Mouse (Mus musculus) hindbrain, embryonic 12.5 days (tissue): ENCODE results near the gene Serpina3m. TPM values are rescaled to one million over a fixed set of nuclear protein-coding genes. Genes with fewer than 3 reads are reported as not detected.

Experiments used
- ATAC-seq: fragments of 200-750 bp; cut with Nextera tagmentation; 2 replicates; pipeline ENCODE4 v1.8.0; 2017; ENCODE audit warnings: moderate TSS enrichment; ENCODE audit not compliant: low FRiP score
- H3K27ac ChIP-seq: fragments of 300-500 bp; sonication (generic); 2 replicates; pipeline ENCODE4 v1.5.1; 2016; ENCODE audit warnings: mild to moderate bottlenecking
- H3K27me3 ChIP-seq: fragments of 300-500 bp; sonication (generic); 2 replicates; pipeline ENCODE4 v1.6.1; 2016; ENCODE audit warnings: mild to moderate bottlenecking
- H3K36me3 ChIP-seq: fragments of 300-500 bp; sonication (generic); 2 replicates; pipeline ENCODE4 v1.6.1; 2016; ENCODE audit warnings: mild to moderate bottlenecking
- H3K4me1 ChIP-seq: fragments of 300-500 bp; sonication (generic); 2 replicates; pipeline ENCODE4 v1.6.1; 2016
- H3K4me2 ChIP-seq: fragments of 300-500 bp; sonication (generic); replicated peaks from 2 replicates; pipeline ENCODE4 v1.6.1; 2016; ENCODE audit warnings: mild to moderate bottlenecking
- H3K4me3 ChIP-seq: fragments of 300-500 bp; sonication (generic); 2 replicates; pipeline ENCODE4 v1.5.1; 2016; ENCODE audit warnings: mild to moderate bottlenecking
- H3K9ac ChIP-seq: fragments of 300-500 bp; sonication (generic); 2 replicates; pipeline ENCODE4 v1.6.1; 2016; ENCODE audit warnings: mild to moderate bottlenecking, moderate library complexity
- H3K9me3 ChIP-seq: fragments of 300-500 bp; sonication (generic); replicated peaks from 2 replicates; pipeline ENCODE4 v1.6.1; 2016; ENCODE audit warnings: mild to moderate bottlenecking
- WGBS: fragments of 180-500 bp; shearing (Covaris S2); methylation state at CpG from one replicate; pipeline ENCODE4 v1.1.7; 2016; 5-methylcytosine and 5-hydroxymethylcytosine counted together
- polyA plus RNA-seq: library from polyadenylated mRNA; unstranded; fragments of >200 nt; fragmentation: Nextera tagmentation; extraction: Ambion mirVana; gene quantifications from 2 replicates; pipeline ENCODE4 v1.2.1, GENCODE M21; 2016

The Serpina3m gene
- polyA plus RNA-seq, 1 experiment from 2014 or later = not detected

DNA sequence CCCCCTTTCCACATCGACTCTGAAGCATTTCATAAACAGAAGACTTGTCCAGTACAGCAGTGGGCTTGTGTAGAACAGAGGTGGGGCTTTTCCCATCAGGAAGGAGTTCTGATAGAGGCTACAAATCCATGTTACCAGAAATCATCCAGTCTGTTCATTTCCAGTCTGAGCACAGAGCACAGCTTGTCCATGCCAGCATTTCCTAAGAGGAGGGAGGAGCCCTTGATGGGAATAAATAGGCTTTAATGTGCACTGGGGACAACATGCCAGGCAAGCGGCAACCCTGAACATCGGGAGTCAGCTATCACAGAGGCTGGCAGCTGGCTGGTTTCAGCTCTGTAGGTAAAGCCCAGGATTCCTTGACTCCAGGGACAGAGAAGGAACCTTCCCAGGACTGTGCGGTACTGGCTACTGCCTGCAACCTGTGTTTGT is 68.2 kb downstream of the Serpina3m start, which contains the start of gene Serpina3n:
TSS of gene Serpina3n (plus strand) at position 276 of the 432 bp plus-strand sequence.
- H3K9me3 ChIP-seq = no peaks in the 10 kb centered on the region
- no peaks in the 10 kb centered on the region for H3K36me3 ChIP-seq
- H3K4me2 ChIP-seq = no peak within 1 kb of the TSS
- H3K4me3 ChIP-seq = no peak within 1 kb of the TSS
- WGBS = 69% methylated on average over 4 of the region's 4 CpGs
- H3K9ac ChIP-seq = no peak within 1 kb of the TSS
- ATAC-seq = no peak
- H3K27ac ChIP-seq = no peak within 1 kb of the TSS
- H3K4me1 ChIP-seq = no peaks in the 10 kb centered on the region
- H3K27me3 ChIP-seq = no peaks in the 10 kb centered on the region

DNA sequence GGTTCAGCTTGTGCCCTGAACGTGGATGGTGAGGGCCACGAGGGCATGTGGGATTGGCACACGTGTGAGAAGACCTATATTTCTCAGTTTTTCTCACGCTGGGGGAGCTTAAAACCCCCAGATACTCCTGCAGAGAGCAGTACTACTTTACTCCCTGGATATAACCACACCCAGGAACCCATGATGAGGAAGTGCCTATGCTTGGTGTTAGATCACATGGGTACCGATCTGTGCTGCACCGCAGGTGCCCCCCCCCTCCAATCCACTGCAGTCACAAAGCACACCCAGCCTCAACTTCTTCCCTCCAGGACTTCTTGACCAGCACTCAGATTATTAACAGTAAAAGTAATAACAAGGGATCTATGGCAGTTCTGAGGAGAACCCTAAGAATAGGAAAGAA is 74.2 kb downstream of the Serpina3m start:
- Histone ChIP-seq H3K27me3 (no peaks in the 10 kb centered on the region), H3K4me3 (no peak overlapping the region), H3K4me1 (no peaks in the 10 kb centered on the region), H3K27ac (no peak overlapping the region), H3K9ac (no peak overlapping the region), H3K36me3 (no peaks in the 10 kb centered on the region), H3K4me2 (no peak overlapping the region), H3K9me3 (no peaks in the 10 kb centered on the region)
- WGBS = 89% methylated on average over 6 of the region's 6 CpGs
- no peak for ATAC-seq

DNA sequence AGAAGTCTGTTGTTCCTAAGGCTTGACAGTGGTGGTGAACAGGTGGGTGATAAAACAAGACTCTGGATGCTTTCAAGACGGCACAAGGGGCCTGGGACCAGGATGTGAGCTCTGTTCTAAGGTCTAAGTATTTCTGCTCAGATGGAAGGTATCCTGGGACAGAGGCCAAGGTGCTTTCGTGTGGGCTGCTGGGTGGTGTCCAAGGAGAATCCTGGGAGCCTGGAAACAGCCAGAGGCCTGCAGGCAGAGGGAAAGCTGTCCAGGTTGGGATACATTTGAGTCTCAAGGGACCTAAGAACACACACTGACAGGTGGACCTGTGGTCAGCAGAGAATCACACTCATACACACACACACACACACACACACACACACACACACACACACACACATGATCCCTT is 76.3 kb downstream of the Serpina3m start:
- no peak overlapping the region for H3K9ac ChIP-seq

DNA sequence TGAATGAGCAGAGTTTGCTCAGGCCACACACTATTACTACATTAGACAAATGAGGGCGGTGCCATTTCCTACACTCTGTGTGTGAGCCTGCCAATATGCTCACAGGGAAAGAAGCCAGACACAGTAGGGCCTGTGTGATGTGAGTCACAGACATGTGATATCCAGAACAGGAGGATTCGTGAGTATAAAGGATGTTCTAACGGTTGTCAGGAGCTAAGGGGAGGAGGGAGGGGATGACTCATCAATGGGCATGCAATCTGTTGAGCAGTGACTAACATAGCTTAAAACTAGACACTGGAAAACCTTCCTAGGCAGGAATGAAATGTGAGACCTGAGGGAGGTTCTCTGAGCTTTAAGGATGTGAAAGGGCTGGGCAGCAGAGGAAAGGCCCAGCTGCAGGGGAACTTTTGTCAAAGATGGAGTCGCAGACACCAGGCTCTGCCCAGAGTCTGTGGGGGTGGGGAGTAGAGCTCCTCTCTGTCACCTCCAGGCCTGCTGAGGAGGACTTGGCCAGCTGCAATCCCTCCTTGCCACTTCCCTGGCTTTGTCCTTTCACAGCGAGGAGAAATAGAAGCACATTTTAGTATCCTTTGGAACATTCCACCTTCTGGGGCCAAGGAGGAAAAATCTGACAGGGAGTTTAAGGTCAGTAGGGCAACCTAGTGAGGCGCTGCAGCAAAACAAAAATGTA is 77.5 kb downstream of the Serpina3m start:
- Histone ChIP-seq H3K9ac (no peak overlapping the region), H3K4me3 (no peak overlapping the region), H3K4me2 (no peak overlapping the region), H3K36me3 (no peaks in the 10 kb centered on the region), H3K9me3 (no peaks in the 10 kb centered on the region), H3K27me3 (no peaks in the 10 kb centered on the region; the same call in 1 of the 2 replicates), H3K27ac (no peak overlapping the region), H3K4me1 (0 out of 2 replicates have a peak, but pooled peaks cover 5% of the 10 kb centered on the region)
- ATAC-seq = no peak
- 51% methylated on average over 6 of the region's 6 CpGs for WGBS

More for the DNA sequence above, 76.3 kb downstream of the Serpina3m start:
- Histone ChIP-seq H3K4me2 (no peak overlapping the region), H3K36me3 (no peaks in the 10 kb centered on the region), H3K9me3 (no peaks in the 10 kb centered on the region), H3K4me1 (0 out of 2 replicates have a peak, but pooled peaks cover 5% of the 10 kb centered on the region), H3K27me3 (no peaks in the 10 kb centered on the region), H3K27ac (no peak overlapping the region), H3K4me3 (no peak overlapping the region)
- no peak for ATAC-seq
- WGBS = 76% methylated on average over 2 of the region's 2 CpGs

DNA sequence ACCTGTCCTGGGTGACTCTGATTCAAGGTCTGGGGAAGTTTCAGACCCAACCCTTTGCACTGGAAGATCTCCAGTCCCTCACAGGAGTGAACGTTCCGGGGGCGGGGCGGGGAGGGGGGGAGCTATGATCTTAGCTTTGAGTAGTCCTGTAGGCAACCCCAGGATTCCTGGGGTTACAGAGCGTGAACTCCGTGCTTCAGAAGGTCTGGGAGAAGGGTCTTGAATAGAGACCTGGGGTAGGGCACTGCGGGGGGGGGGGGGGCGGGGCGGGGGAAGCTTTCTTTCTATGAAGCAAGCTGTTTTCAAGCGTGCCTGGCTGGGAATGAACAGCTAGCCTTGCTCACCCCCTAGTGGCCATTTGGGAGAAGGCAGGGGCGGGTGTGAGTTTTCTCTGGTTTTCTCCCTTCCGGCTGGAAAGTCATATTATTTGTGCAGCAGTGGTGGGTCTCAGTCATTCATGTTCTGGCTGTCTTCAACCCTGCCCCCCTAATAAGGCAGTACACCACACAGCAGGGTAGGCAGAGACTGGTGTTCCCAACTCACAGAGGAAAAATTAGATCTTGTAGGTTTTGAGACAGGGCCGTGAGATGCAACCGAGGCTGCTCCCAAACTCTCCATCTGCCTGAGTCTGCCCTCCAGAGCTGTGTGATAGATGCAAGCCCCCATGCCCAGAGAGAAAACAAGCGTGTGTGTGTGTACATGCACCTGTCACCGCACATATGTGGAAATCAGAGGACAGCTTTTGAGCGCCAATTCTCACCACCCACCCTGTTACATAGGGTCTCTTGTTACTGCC is 80.3 kb downstream of the Serpina3m start:
- Histone ChIP-seq H3K4me2 (peak overlapping the region; percentile 50), H3K27me3 (no peaks in the 10 kb centered on the region; the same call in 1 of the 2 replicates), H3K9me3 (no peaks in the 10 kb centered on the region), H3K4me3 (peak overlapping the region; percentile 18), H3K9ac (peak overlapping the region; percentile 32; the same call in 1 of the 2 replicates), H3K27ac (no peak overlapping the region), H3K36me3 (no peaks in the 10 kb centered on the region), H3K4me1 (0 out of 2 replicates have a peak, but pooled peaks cover 5% of the 10 kb centered on the region)
- 16% methylated on average over 15 of the region's 17 CpGs for WGBS
- ATAC-seq = peak; percentile 78

DNA sequence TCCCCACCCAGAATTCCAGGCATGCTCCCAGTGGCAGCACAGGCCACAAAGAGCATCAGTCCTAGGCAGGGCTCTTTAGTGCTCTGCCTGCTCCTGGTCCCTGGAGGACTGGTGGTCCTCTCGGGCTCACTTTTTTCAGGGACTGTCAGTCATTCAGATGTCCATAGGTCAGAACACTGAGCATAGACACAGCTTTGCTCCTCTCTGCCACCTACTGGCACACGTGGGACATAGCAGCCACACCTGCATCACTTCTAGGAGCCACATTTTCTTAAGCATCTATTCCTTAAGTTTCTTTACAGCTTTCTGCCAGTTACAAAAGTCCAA is 80.8 kb downstream of the Serpina3m start:
- Histone ChIP-seq H3K27ac (no peak overlapping the region), H3K4me2 (no peak overlapping the region), H3K4me3 (no peak overlapping the region), H3K27me3 (no peaks in the 10 kb centered on the region; the same call in 1 of the 2 replicates), H3K9ac (no peak overlapping the region), H3K9me3 (no peaks in the 10 kb centered on the region), H3K36me3 (no peaks in the 10 kb centered on the region), H3K4me1 (0 out of 2 replicates have a peak, but pooled peaks cover 5% of the 10 kb centered on the region)
- peak; percentile 15; the same call in 1 of the 2 replicates for ATAC-seq
- 9% methylated on average over 2 of the region's 2 CpGs for WGBS

DNA sequence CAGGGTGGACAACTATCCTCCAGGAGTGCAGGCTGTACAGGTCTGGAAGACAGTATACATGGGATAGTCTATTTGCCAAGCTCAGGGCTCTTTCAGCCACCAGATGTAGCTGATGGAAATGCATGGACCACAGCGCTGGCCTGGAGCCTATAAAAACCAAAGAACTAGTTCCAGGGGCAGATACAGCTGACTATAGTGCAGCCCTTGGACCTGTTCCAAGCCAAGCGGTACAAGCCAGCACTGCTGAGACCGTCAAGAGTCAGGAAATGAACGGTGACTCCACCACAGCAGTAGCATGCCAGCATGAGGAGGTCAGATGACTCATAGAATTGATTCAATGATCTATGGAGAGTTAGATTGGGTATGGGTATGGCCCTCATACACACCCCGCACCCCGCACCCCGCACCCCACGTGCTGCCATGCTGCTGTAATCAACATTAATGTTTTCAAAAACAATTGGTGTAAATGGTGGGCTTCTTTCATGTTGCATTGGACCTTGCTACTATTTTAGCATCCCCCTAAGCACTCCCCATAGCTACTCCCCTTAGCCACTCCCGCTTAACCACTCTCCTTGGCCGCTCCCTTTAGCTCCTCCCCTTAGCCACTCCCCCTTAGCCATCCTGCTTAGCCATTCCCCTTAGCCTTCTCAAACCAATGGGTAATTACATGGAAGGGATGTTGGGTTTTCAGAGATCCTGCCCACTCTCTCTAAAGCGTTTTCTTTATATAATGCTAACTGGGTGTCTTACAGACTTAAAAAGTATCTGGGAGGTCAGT is 84.5 kb downstream of the Serpina3m start:
- Histone ChIP-seq H3K9me3 (no peaks in the 10 kb centered on the region), H3K4me1 (0 out of 2 replicates have a peak, but pooled peaks cover 5% of the 10 kb centered on the region), H3K36me3 (no peaks in the 10 kb centered on the region), H3K4me3 (no peak overlapping the region), H3K4me2 (no peak overlapping the region), H3K27ac (no peak overlapping the region), H3K27me3 (peaks cover 6% of the 10 kb centered on the region), H3K9ac (no peak overlapping the region)
- no peak for ATAC-seq
- 72% methylated on average over 11 of the region's 11 CpGs for WGBS

DNA sequence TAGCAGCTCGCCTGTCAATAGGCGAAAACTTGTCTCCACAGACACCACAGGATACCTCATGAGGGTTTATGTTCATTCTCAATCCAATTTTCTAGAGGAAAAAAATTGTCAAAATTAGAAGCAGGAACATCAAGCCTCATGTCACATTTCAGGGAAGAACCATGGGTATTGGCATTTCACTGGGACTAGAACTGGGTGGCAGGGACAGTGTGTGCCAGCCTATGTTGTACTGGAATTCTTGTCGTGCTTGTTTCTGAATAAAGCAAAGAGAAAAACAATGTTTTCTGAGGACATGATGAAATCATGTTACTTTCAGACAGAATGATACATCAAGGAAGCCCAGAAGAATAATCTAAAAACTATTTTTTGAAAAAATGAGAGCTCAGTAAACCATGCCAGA is 87.3 kb downstream of the Serpina3m start:
- no peaks in the 10 kb centered on the region for H3K36me3 ChIP-seq
- no peak overlapping the region for H3K27ac ChIP-seq
- no peak overlapping the region for H3K9ac ChIP-seq
- no peaks in the 10 kb centered on the region for H3K4me1 ChIP-seq
- no peak for ATAC-seq
- peaks cover 6% of the 10 kb centered on the region for H3K27me3 ChIP-seq
- WGBS = 92% methylated on average over 3 of the region's 3 CpGs
- H3K9me3 ChIP-seq = no peaks in the 10 kb centered on the region
- H3K4me2 ChIP-seq = no peak overlapping the region
- H3K4me3 ChIP-seq = no peak overlapping the region

DNA sequence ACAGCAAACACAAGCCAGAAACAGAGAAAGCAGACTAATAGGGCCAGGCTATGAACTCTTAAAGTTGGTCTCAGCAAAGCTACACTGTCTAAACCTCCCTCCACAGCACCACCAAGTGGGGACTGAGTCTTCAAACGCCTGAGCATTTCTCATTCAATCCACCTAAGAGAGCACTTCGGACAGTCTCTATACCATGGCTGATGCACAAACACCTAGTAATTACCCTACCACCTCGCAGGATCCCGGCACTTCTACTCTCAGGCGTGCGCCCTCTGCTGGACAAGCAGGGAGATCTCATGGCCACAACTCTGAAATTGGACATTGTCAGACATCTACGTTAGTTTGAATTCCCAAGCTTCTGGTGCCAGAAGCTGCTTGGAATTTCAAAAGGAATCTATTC is 88.6 kb downstream of the Serpina3m start:
- Histone ChIP-seq H3K9ac (no peak overlapping the region), H3K9me3 (no peaks in the 10 kb centered on the region), H3K36me3 (no peaks in the 10 kb centered on the region), H3K27me3 (peaks cover 6% of the 10 kb centered on the region; the same call in 1 of the 2 replicates), H3K4me1 (no peaks in the 10 kb centered on the region), H3K4me3 (no peak overlapping the region), H3K27ac (no peak overlapping the region), H3K4me2 (no peak overlapping the region)
- 0 out of 2 replicates have a peak, but pooled peaks have one; percentile 27 for ATAC-seq
- WGBS = 7% methylated on average over 7 of the region's 7 CpGs

DNA sequence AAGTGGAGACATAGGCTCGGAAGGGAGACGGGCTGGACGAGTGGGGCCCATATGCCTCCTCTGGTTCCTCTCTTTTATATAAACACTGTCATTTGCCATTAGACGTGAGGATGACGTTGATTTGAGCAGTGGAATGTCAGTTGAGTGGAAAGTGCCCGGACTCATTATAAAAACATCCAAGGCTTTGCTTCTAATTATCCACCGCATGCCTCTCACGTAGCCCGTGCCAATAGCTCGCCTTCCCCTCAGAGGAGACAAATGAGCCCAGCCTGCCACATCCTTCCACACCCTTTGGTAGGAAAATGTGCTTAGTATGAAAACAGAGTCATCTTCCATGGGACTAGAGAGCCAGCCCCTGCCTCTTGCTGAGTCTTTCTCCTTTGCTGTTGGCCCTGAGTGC is 93.1 kb downstream of the Serpina3m start:
- no peak overlapping the region for H3K4me3 ChIP-seq
- H3K9ac ChIP-seq = no peak overlapping the region
- no peaks in the 10 kb centered on the region for H3K36me3 ChIP-seq
- H3K4me1 ChIP-seq = peaks cover 9% of the 10 kb centered on the region; the same call in 1 of the 2 replicates
- 56% methylated on average over 10 of the region's 10 CpGs for WGBS
- 0 out of 2 replicates have a peak, but pooled peaks have one; percentile 7 for ATAC-seq
- H3K27me3 ChIP-seq = no peaks in the 10 kb centered on the region
- H3K4me2 ChIP-seq = no peak overlapping the region
- H3K9me3 ChIP-seq = no peaks in the 10 kb centered on the region
- H3K27ac ChIP-seq = no peak overlapping the region

DNA sequence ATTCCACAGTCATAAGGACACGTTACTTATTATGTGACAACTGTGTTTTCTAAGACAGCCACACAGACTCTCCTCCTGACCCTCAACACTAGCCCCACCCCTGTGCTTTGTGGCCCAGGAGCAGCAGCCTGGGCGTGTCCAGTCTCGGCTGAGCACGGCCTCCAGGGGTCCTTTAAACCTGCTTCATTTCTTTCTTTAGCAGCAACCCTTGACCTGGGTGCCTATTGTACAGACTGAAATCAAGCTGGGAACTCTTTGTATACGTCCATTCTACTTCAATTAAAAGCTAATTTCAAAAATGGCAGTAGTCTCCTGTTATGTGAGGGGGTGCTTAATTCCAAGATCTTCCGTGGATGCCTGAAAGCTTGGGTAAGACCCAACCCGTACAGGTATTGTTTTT is 94.9 kb downstream of the Serpina3m start:
- Histone ChIP-seq H3K9ac (no peak overlapping the region), H3K36me3 (no peaks in the 10 kb centered on the region), H3K27me3 (peaks cover 3% of the 10 kb centered on the region; the same call in 1 of the 2 replicates), H3K4me2 (no peak overlapping the region), H3K4me1 (peaks cover 9% of the 10 kb centered on the region; the same call in 1 of the 2 replicates), H3K4me3 (no peak overlapping the region), H3K9me3 (no peaks in the 10 kb centered on the region), H3K27ac (no peak overlapping the region)
- no peak for ATAC-seq
- 28% methylated on average over 7 of the region's 7 CpGs for WGBS
